In the genomic region with DNA sequence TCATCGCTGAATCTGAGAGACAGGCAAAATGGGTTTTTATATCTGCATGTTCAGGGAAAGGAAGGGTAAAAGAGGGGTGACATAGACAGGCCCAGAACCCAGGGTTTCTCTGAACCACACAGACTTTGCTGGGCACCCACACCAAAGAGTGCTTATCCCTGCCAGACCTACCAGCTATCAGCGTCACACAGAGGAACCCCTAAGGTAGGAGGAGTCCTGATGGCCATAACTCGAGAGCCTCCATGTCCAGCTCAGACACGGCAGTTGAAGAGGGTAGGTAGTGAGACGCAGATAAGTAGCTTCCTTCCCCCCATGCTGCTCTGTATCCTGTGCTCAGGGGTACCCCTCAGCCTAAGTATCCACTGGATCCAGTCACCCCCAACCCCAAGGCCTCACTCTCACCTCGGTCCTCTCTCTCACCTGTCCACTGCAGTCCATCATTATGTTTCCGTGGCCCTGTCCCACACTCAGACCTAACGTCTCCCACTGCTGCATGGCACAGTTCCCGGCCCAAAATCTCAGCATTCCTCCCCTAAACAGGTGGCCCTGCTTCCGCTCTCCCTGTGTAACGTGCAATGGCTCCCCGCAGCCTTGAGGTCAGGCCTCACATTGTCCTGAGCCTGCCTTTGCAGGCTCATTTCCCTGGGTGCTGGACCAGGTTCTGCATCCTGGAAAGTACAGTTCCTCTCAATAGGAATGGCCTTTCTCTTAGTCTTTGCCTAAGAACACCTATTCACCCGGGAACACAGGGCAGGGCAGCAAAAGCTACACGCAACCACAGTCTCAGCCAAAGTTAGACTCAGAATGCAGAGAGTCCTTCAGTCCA, we compare ENCODE assay signal across 15 mouse cellular contexts. TPM values are rescaled to one million over a fixed set of nuclear protein-coding genes. Genes with fewer than 3 reads are reported as not detected.
DNase-seq lines count a peak whose midpoint lies in the region; ATAC-seq lines count a peak whose summit lies in the region.
"Had no signal": no experiment of that assay in that cellular context is flagged by ENCODE, and none has a peak within 500 bp of the region (broad histone marks: within the 10 kb centered on the region; RNA-seq: fewer than 3 reads in every experiment).

No protein-coding gene starts in this region.

- H3K4me1 ChIP-seq in intestine, embryonic 16.5 days (ENCODE audit: control insufficient read depth, insufficient read depth, low read length): peaks cover 34% of the 10 kb centered on the region

- WGBS in intestine, embryonic 16.5 days: 82% methylated on average over 14 of the region's 14 CpGs

- no peak overlapping the region for H3K9ac ChIP-seq in intestine, embryonic 16.5 days (ENCODE audit: low read depth, low read length)
- H3K9ac ChIP-seq: forebrain, embryonic 12.5 days; stomach, embryonic 15.5 days had no signal

- peak; percentile 23 for DNase-seq in kidney, adult 18-20 months
- DNase-seq in kidney, postnatal 10 days: no peak
- peak; percentile 66 to 67 for DNase-seq in cerebellum, adult 18-20 months
- DNase-seq in thymus, postnatal 4 days: no peak
- no peak for DNase-seq in embryo, embryonic 10 days (ENCODE audit: low spot score)
- DNase-seq: adrenal gland, postnatal 14 days; gastrocnemius, postnatal 10 days; right cerebral cortex, postnatal 25 days had no signal

- H3K4me3 ChIP-seq in intestine, embryonic 16.5 days (ENCODE audit: low read length): no peak overlapping the region
- H3K4me3 ChIP-seq: forebrain, embryonic 12.5 days; stomach, embryonic 15.5 days had no signal

- no peak overlapping the region for H3K4me2 ChIP-seq in intestine, embryonic 16.5 days (ENCODE audit: low read depth, low read length)
- H3K4me2 ChIP-seq: forebrain, embryonic 12.5 days; stomach, embryonic 15.5 days had no signal

- H3K27me3 ChIP-seq in intestine, embryonic 16.5 days (replicated peaks; ENCODE audit: control insufficient read depth, insufficient read depth, low read length): no peaks in the 10 kb centered on the region
- H3K27me3 ChIP-seq: stomach, embryonic 15.5 days had no signal

- no peak overlapping the region for H3K27ac ChIP-seq in intestine, embryonic 16.5 days (ENCODE audit: low read length)
- H3K27ac ChIP-seq: forebrain, embryonic 12.5 days; stomach, embryonic 15.5 days had no signal

- peak; percentile 59 for ATAC-seq in erythroblast, adult 5-6 weeks (replicated peaks; ENCODE audit: low FRiP score, poor library complexity, severe bottlenecking)
- peak; percentile 41; the same call in 1 of the 2 replicates for ATAC-seq in megakaryocyte progenitor cell, adult 5-6 weeks (replicated peaks; ENCODE audit: poor library complexity)
- no peak for ATAC-seq in intestine, embryonic 16.5 days

- H3K9me3 ChIP-seq in intestine, embryonic 16.5 days (ENCODE audit: control insufficient read depth, low read length): no peaks in the 10 kb centered on the region
- H3K9me3 ChIP-seq: forebrain, embryonic 12.5 days; stomach, embryonic 15.5 days had no signal

- no peaks in the 10 kb centered on the region for H3K36me3 ChIP-seq in intestine, embryonic 16.5 days (ENCODE audit: control insufficient read depth, insufficient read depth, low read length)
- H3K36me3 ChIP-seq: forebrain, embryonic 12.5 days; stomach, embryonic 15.5 days had no signal

RNA-seq across cellular contexts. Expression of gene Gm10300, which starts 7.2 kb away (rescaled TPM):
- total RNA-seq in erythroblast, adult 5-6 weeks (2015; ENCODE audit: low replicate concordance): 2.7 TPM in 1 of 2 replicates, not detected in the other
- total RNA-seq in erythroblast, adult 5-6 weeks (2017; ENCODE audit: low replicate concordance): 3.7 and 3.9 TPM in 2 replicates
- total RNA-seq in megakaryocyte progenitor cell, adult 5-6 weeks (2015): 0.07 and 0.34 TPM in 2 replicates
- total RNA-seq in megakaryocyte progenitor cell, adult 5-6 weeks (2017): 0.50 and 0.61 TPM in 2 replicates
- polyA plus RNA-seq in intestine, embryonic 16.5 days (2015; fragmentation: Nextera tagmentation; extraction: Ambion mirVana): not detected in 2 replicates
- total RNA-seq: layer of hippocampus, postnatal 14 days had no signal
- polyA plus RNA-seq: limb, embryonic 11.5 days had no signal

RNA-seq across cellular contexts. Expression of gene Epb41, which starts 7.8 kb away (rescaled TPM):
- total RNA-seq in erythroblast, adult 5-6 weeks (2015; ENCODE audit: low replicate concordance): 1,733 and 1,940 TPM in 2 replicates
- 3,282 and 3,570 TPM in 2 replicates for total RNA-seq in erythroblast, adult 5-6 weeks (2017; ENCODE audit: low replicate concordance)
- 42.5 and 53.5 TPM in 2 replicates for total RNA-seq in megakaryocyte progenitor cell, adult 5-6 weeks (2015)
- 49.7 and 78.9 TPM in 2 replicates for total RNA-seq in megakaryocyte progenitor cell, adult 5-6 weeks (2017)
- 41.5 and 46.8 TPM in 2 replicates for polyA plus RNA-seq in intestine, embryonic 16.5 days (2015; fragmentation: Nextera tagmentation; extraction: Ambion mirVana)

Comparison
In these comparisons a context has a peak if more than half of its experiments do, and no peak if none do; other contexts are left out.
1. DNase-seq: peak in kidney, adult 18-20 months (single experiment) and cerebellum, adult 18-20 months (2 of 2); none in kidney, postnatal 10 days (single experiment), thymus, postnatal 4 days (single experiment) and embryo, embryonic 10 days (single experiment).
2. RNA of gene Epb41, which starts 7.8 kb away (total RNA-seq): 1,733 to 3,570 TPM in erythroblast, adult 5-6 weeks; 42.5 to 78.9 TPM in megakaryocyte progenitor cell, adult 5-6 weeks; every median in the first group is over 10 times any median in the second.